Mouse (Mus musculus): Measurements from ENCODE around the gene Pik3r1. TPM values are rescaled to one million over a fixed set of nuclear protein-coding genes. Genes with fewer than 3 reads are reported as not detected.

The Pik3r1 gene
- polyA plus RNA-seq, 1 experiment from 2014 or later, result 51.3 TPM

DNA sequence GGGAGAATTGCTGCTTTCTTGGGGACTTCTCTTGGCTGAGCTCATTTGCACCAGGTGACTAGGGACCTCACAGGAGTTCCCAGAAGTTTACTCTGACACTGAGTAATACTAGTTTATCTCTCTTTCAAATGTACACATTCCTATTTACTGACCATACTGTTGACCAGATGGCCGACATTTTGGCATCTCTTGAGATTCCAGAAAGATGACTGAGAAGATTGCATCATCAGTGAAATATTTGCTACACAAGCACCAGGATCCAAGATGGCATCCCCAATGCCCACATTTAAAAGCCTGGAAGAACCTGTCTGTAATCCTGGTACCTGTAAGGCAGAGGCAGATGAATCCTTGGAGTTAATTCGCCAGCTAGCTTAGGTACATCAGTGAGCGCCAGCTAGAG, 41.1 kb downstream of the Pik3r1 start:
- ATAC-seq, result no peak
- H3K9ac ChIP-seq (ENCODE audit: low read depth, low read length), result no peak overlapping the region
- WGBS, result 92% methylated on average over 3 of the region's 3 CpGs
- H3K9me3 ChIP-seq (ENCODE audit: control insufficient read depth, low read length), result no peaks in the 10 kb centered on the region
- H3K36me3 ChIP-seq (ENCODE audit: control insufficient read depth, insufficient read depth, low read length), result no peaks in the 10 kb centered on the region
- H3K27me3 ChIP-seq (replicated peaks; ENCODE audit: control insufficient read depth, insufficient read depth, low read length), result no peaks in the 10 kb centered on the region
- H3K4me3 ChIP-seq (ENCODE audit: low read length), result no peak overlapping the region
- no peaks in the 10 kb centered on the region; the same call in none of the 2 replicates for H3K4me1 ChIP-seq (ENCODE audit: control insufficient read depth, insufficient read depth, low read depth, low read length)
- no peak overlapping the region for H3K4me2 ChIP-seq (ENCODE audit: low read length)
- H3K27ac ChIP-seq (ENCODE audit: low read depth, low read length), result no peak overlapping the region

DNA sequence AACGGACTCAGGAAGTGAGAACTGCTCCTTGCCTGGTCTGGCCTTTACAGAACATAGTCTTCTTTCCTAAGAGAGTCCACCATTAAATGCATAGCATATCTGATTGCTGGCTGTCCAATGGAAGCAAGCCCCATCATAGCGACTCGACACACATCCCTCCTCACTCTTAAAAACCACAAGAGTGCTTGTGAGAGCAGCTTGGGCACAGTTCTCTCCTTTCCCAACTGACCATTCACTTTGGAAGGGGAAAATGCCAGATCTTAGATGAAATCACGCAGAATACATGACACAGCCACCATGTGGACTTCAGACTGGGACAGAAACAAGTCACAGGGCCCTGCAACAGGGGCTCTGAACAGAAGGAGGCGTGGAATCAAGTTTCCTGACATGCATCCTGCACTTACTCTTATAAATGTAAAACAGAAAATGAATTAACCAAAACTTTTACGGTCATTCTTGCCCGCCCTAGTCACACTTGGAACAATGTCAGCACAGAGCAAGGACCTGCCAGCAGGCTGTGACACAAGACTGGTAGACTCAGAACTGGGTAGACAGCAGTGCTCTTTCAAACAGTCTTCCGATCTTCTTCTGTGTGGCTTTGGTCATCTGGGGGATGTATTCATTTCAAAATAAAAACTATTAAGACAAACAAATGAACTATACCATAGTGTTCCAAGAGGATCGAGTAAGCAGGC, 46.0 kb downstream of the Pik3r1 start:
- Histone ChIP-seq H3K4me3 (ENCODE audit: low read length) (no peak overlapping the region), H3K9me3 (ENCODE audit: control insufficient read depth, low read length) (no peaks in the 10 kb centered on the region), H3K4me2 (ENCODE audit: low read length) (no peak overlapping the region), H3K27me3 (replicated peaks; ENCODE audit: control insufficient read depth, insufficient read depth, low read length) (no peaks in the 10 kb centered on the region), H3K4me1 (ENCODE audit: control insufficient read depth, insufficient read depth, low read depth, low read length) (peaks cover 5% of the 10 kb centered on the region), H3K27ac (ENCODE audit: low read depth, low read length) (no peak overlapping the region), H3K9ac (ENCODE audit: low read depth, low read length) (no peak overlapping the region), H3K36me3 (ENCODE audit: control insufficient read depth, insufficient read depth, low read length) (no peaks in the 10 kb centered on the region)
- 81% methylated on average over 9 of the region's 9 CpGs for WGBS
- ATAC-seq, result no peak

DNA sequence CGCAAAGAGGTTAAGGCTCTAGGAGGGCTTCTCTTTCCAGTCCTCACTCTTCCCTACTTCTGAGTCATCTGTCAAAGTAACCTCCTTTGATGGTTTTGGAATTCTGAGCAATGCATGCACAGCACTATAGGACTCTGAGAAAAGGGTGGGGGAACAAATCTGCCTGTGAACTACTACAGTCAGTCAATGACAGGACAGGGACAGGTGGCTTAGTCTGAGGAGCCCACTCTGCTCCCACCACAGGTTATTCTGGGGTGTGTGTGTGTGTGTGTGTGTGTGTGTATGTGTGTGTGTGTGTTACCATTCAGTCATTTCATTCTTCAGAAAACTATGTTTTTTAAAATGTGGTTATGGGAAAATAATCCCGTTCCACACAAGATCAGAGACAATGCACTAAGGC, 46.9 kb downstream of the Pik3r1 start:
- WGBS, result 54% methylated on average over 2 of the region's 2 CpGs
- Histone ChIP-seq H3K27ac (ENCODE audit: low read depth, low read length) (no peak overlapping the region), H3K27me3 (replicated peaks; ENCODE audit: control insufficient read depth, insufficient read depth, low read length) (no peaks in the 10 kb centered on the region), H3K36me3 (ENCODE audit: control insufficient read depth, insufficient read depth, low read length) (no peaks in the 10 kb centered on the region), H3K4me1 (ENCODE audit: control insufficient read depth, insufficient read depth, low read depth, low read length) (peaks cover 5% of the 10 kb centered on the region), H3K4me3 (ENCODE audit: low read length) (no peak overlapping the region), H3K9me3 (ENCODE audit: control insufficient read depth, low read length) (no peaks in the 10 kb centered on the region), H3K9ac (ENCODE audit: low read depth, low read length) (no peak overlapping the region), H3K4me2 (ENCODE audit: low read length) (no peak overlapping the region)
- no peak for ATAC-seq

GRCm38 (mm10) chr13:101719312-101719870, 48.6 kb downstream of the Pik3r1 start:
- no peaks in the 10 kb centered on the region for H3K27me3 ChIP-seq (replicated peaks; ENCODE audit: control insufficient read depth, insufficient read depth, low read length)
- peak overlapping the region; percentile 39 for H3K4me2 ChIP-seq (ENCODE audit: low read length)
- no peak overlapping the region for H3K9ac ChIP-seq (ENCODE audit: low read depth, low read length)
- H3K9me3 ChIP-seq (ENCODE audit: control insufficient read depth, low read length), result no peaks in the 10 kb centered on the region
- WGBS, result 7% methylated on average over 11 of the region's 11 CpGs
- H3K36me3 ChIP-seq (ENCODE audit: control insufficient read depth, insufficient read depth, low read length), result no peaks in the 10 kb centered on the region
- H3K27ac ChIP-seq (ENCODE audit: low read depth, low read length), result no peak overlapping the region
- H3K4me3 ChIP-seq (ENCODE audit: low read length), result peak overlapping the region; percentile 2; the same call in 1 of the 2 replicates
- H3K4me1 ChIP-seq (ENCODE audit: control insufficient read depth, insufficient read depth, low read depth, low read length), result peaks cover 5% of the 10 kb centered on the region
- ATAC-seq, result peak; percentile 67; the same call in 1 of the 2 replicates

- H3K36me3 ChIP-seq (ENCODE audit: control insufficient read depth, insufficient read depth, low read length), result no peaks in the 10 kb centered on the region
- 49% methylated on average over 7 of the region's 7 CpGs for WGBS
- H3K9ac ChIP-seq (ENCODE audit: low read depth, low read length), result no peak overlapping the region
- no peaks in the 10 kb centered on the region for H3K27me3 ChIP-seq (replicated peaks; ENCODE audit: control insufficient read depth, insufficient read depth, low read length)
- H3K27ac ChIP-seq (ENCODE audit: low read depth, low read length), result no peak overlapping the region
- no peak for ATAC-seq
- H3K4me3 ChIP-seq (ENCODE audit: low read length), result no peak overlapping the region
- peaks cover 5% of the 10 kb centered on the region for H3K4me1 ChIP-seq (ENCODE audit: control insufficient read depth, insufficient read depth, low read depth, low read length)
- H3K4me2 ChIP-seq (ENCODE audit: low read length), result peak overlapping the region; percentile 39
- no peaks in the 10 kb centered on the region for H3K9me3 ChIP-seq (ENCODE audit: control insufficient read depth, low read length)
Measured at GRCm38 (mm10) chr13:101718744-101719143, 49.3 kb downstream of the Pik3r1 start.

- Histone ChIP-seq H3K4me2 (ENCODE audit: low read length) (no peak overlapping the region), H3K36me3 (ENCODE audit: control insufficient read depth, insufficient read depth, low read length) (no peaks in the 10 kb centered on the region), H3K9me3 (ENCODE audit: control insufficient read depth, low read length) (no peaks in the 10 kb centered on the region), H3K27me3 (replicated peaks; ENCODE audit: control insufficient read depth, insufficient read depth, low read length) (no peaks in the 10 kb centered on the region), H3K4me1 (ENCODE audit: control insufficient read depth, insufficient read depth, low read depth, low read length) (peaks cover 5% of the 10 kb centered on the region), H3K9ac (ENCODE audit: low read depth, low read length) (no peak overlapping the region), H3K27ac (ENCODE audit: low read depth, low read length) (no peak overlapping the region), H3K4me3 (ENCODE audit: low read length) (no peak overlapping the region)
- no peak for ATAC-seq
- 65% methylated on average over 6 of the region's 6 CpGs for WGBS
Measured at GRCm38 (mm10) chr13:101717836-101718235, 50.2 kb downstream of the Pik3r1 start.

DNA sequence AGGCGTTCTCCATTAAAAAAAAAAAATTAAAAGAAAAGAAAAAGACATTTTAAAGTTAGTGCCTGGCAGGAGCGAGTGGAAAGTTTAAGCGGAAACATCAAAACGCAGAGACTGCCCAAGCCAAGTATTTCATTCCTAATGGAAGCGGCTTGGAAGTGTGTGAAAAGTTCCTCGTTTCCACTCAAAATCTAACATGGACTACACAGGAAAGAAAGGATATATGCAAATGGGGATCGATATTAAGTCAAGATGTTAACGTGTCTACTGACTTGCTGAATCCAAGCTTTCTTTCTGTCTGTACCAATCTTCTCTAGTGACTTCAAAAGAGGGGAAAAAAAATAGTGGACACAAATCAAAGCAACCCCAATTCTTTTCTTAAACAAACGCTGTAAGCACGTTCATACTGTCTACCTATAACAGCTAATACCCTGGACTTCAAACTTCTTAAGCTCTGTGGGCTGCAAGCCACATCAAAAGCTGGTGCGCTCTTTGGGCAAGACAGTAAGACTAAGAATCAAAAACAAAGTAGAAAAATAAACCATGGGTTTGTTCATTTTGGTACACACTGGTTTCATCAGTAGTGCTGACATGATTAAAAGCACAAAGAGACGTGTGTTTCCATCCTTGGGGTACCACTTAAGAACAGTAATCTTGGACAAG, 54.5 kb downstream of the Pik3r1 start:
- WGBS, result 90% methylated on average over 12 of the region's 12 CpGs

DNA sequence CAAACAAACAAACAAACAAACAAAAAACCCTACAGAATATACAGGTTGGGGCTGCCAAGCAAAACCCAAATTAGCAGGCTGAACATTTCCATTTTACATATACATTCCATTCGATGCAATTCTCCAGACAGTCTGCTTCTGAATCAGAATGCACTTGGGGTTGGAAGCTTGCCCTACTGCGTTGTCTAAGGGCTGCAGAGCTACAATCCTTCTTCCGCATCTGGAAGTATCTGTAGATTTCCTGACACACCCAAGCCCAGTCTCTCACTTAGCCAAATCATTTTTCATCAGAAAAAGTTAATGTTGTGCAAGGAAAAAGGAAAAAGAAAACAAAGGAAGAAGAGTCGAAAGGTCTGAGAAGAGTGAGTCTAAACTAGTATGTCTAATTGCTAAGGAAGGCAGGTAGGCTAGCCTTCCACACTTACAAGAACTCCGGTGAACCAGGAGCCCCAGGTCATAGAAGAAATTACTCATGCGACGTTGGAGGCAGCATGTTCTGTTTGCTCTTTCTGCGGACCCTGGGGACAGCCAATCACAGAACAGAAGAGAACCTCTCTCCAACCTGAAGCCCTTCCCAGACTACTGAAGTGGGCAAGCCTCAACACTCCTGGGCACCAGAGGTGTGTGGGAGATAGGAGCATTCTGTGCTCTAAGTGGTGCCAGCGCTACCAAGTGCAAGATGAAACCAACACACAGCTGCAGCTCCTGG, 55.1 kb downstream of the Pik3r1 start:
- Histone ChIP-seq H3K4me2 (ENCODE audit: low read length) (no peak overlapping the region), H3K9me3 (ENCODE audit: control insufficient read depth, low read length) (no peaks in the 10 kb centered on the region), H3K4me3 (ENCODE audit: low read length) (no peak overlapping the region), H3K36me3 (ENCODE audit: control insufficient read depth, insufficient read depth, low read length) (no peaks in the 10 kb centered on the region), H3K9ac (ENCODE audit: low read depth, low read length) (no peak overlapping the region), H3K27me3 (replicated peaks; ENCODE audit: control insufficient read depth, insufficient read depth, low read length) (no peaks in the 10 kb centered on the region), H3K27ac (ENCODE audit: low read depth, low read length) (no peak overlapping the region), H3K4me1 (ENCODE audit: control insufficient read depth, insufficient read depth, low read depth, low read length) (no peaks in the 10 kb centered on the region)
- WGBS, result 88% methylated on average over 9 of the region's 9 CpGs
- no peak for ATAC-seq

More for the DNA sequence above, 54.5 kb downstream of the Pik3r1 start:
- H3K9ac ChIP-seq (ENCODE audit: low read depth, low read length), result no peak overlapping the region
- H3K36me3 ChIP-seq (ENCODE audit: control insufficient read depth, insufficient read depth, low read length), result no peaks in the 10 kb centered on the region
- no peak overlapping the region for H3K4me3 ChIP-seq (ENCODE audit: low read length)
- no peaks in the 10 kb centered on the region for H3K4me1 ChIP-seq (ENCODE audit: control insufficient read depth, insufficient read depth, low read depth, low read length)
- no peak for ATAC-seq
- no peak overlapping the region for H3K4me2 ChIP-seq (ENCODE audit: low read length)
- no peaks in the 10 kb centered on the region for H3K9me3 ChIP-seq (ENCODE audit: control insufficient read depth, low read length)
- no peaks in the 10 kb centered on the region for H3K27me3 ChIP-seq (replicated peaks; ENCODE audit: control insufficient read depth, insufficient read depth, low read length)
- no peak overlapping the region for H3K27ac ChIP-seq (ENCODE audit: low read depth, low read length)

DNA sequence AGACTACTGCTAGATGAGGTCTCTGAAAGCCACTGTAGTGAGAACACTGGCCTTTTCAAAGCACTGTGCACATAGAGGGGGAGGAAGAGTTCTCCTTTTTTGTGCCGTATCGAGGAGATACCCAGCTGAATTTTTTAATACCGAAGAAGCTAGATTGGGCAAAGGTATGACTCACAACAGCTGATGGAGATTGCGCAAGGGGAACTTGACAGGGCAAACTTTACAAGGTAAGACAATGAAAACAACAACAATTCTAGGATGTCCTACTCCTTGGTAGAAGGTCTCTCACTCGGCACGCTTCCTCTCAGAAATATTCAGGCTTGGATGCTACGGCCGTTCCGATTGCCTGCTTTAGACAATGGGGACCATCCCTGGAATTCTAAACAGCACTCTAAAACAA, 55.9 kb downstream of the Pik3r1 start:
- 82% methylated on average over 9 of the region's 9 CpGs for WGBS
- no peak overlapping the region for H3K27ac ChIP-seq (ENCODE audit: low read depth, low read length)
- no peaks in the 10 kb centered on the region for H3K4me1 ChIP-seq (ENCODE audit: control insufficient read depth, insufficient read depth, low read depth, low read length)
- H3K27me3 ChIP-seq (replicated peaks; ENCODE audit: control insufficient read depth, insufficient read depth, low read length), result no peaks in the 10 kb centered on the region
- no peaks in the 10 kb centered on the region for H3K9me3 ChIP-seq (ENCODE audit: control insufficient read depth, low read length)
- no peak overlapping the region for H3K4me3 ChIP-seq (ENCODE audit: low read length)
- no peak overlapping the region for H3K9ac ChIP-seq (ENCODE audit: low read depth, low read length)
- ATAC-seq, result no peak
- H3K36me3 ChIP-seq (ENCODE audit: control insufficient read depth, insufficient read depth, low read length), result no peaks in the 10 kb centered on the region
- H3K4me2 ChIP-seq (ENCODE audit: low read length), result no peak overlapping the region

All from hindbrain, embryonic 16.5 days (tissue).